Mouse (Mus musculus) erythroid progenitor cell, adult 5-6 weeks (primary cell): ENCODE measurements around the gene Nudt19. TPM values are rescaled to one million over a fixed set of nuclear protein-coding genes. Genes with fewer than 3 reads are reported as not detected.

ENCODE experiments used
- ATAC-seq: replicated peaks from 2 replicates; pipeline ENCODE4 v1.8.0; 2016; ENCODE audit warnings: moderate number of reproducible peaks, mild to moderate bottlenecking, moderate TSS enrichment, inconsistent platforms; ENCODE audit not compliant: poor library complexity, low FRiP score, severe bottlenecking
- total RNA-seq, 2 experiments: library from RNA; stranded (forward) in 1 of 2; stranded (reverse) in 1 of 2; fragments of 150-400 nt in 1 of 2; fragments of 186-747, 209-891 nt in 1 of 2; gene quantifications; 2 replicates each; pipeline versions ENCODE4 v1.2.3 to v1.2.4; 2015 to 2017; ENCODE audit warnings: low replicate concordance in 2 of 2

Nudt19 gene
- total RNA-seq, 2 experiments from 2014 or later = 55.8 to 165 TPM

DNA sequence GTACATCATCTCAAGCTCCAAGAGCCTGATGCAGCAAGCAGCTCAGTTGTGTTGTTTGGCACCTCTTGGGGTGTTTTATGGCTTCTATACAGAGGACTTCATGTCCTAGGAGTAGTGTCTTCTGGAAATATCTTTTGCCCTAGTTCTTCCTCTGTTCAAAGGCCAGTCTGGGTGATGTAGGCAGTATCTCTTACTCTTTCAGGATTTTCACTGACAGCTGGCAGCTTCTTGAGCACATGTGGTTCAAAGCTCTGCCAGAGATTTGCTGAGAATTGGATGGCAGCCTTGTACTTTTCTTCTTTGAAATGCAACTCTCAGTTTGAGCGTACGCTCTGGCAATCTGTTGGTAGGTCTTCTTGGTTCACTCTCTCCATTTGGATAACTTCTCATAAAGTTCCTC is 58.6 kb downstream of the Nudt19 start:
- ATAC-seq = no peak

Other genes starting within 250 kb of the Nudt19 start
- 1.1 and 2.9 TPM in 2 replicates for gene Gpatch1, start 237.9 kb downstream of the Nudt19 start, total RNA-seq (2015; ENCODE audit: low replicate concordance)
- gene Gpatch1, start 237.9 kb downstream of the Nudt19 start, total RNA-seq (2017; ENCODE audit: low replicate concordance) = 2.4 and 3.0 TPM in 2 replicates
- not detected in 2 replicates for gene Rhpn2, start 222.1 kb downstream of the Nudt19 start, total RNA-seq (2015; ENCODE audit: low replicate concordance)
- gene Rhpn2, start 222.1 kb downstream of the Nudt19 start, total RNA-seq (2017; ENCODE audit: low replicate concordance) = not detected in 2 replicates
- 10.5 and 17.6 TPM in 2 replicates for gene Faap24, start 159.5 kb downstream of the Nudt19 start, total RNA-seq (2015; ENCODE audit: low replicate concordance)
- 14.1 and 16.3 TPM in 2 replicates for gene Faap24, start 159.5 kb downstream of the Nudt19 start, total RNA-seq (2017; ENCODE audit: low replicate concordance)
- gene Cep89, start 159.3 kb downstream of the Nudt19 start, total RNA-seq (2015; ENCODE audit: low replicate concordance) = 39.0 and 47.2 TPM in 2 replicates
- 56.1 and 118 TPM in 2 replicates for gene Cep89, start 159.3 kb downstream of the Nudt19 start, total RNA-seq (2017; ENCODE audit: low replicate concordance)
- gene Slc7a9, start 107.5 kb downstream of the Nudt19 start, total RNA-seq (2015; ENCODE audit: low replicate concordance) = not detected in 2 replicates
- not detected in 2 replicates for gene Slc7a9, start 107.5 kb downstream of the Nudt19 start, total RNA-seq (2017; ENCODE audit: low replicate concordance)
- 3.4 TPM in 1 of 2 replicates, not detected in the other for gene Tdrd12, start 18.6 kb downstream of the Nudt19 start, total RNA-seq (2015; ENCODE audit: low replicate concordance)
- gene Tdrd12, start 18.6 kb downstream of the Nudt19 start, total RNA-seq (2017; ENCODE audit: low replicate concordance) = not detected in 2 replicates
- 0.36 TPM in 1 of 2 replicates, not detected in the other for gene Rgs9bp, start 29.3 kb upstream of the Nudt19 start, total RNA-seq (2015; ENCODE audit: low replicate concordance)
- 0.38 TPM in 1 of 2 replicates, not detected in the other for gene Rgs9bp, start 29.3 kb upstream of the Nudt19 start, total RNA-seq (2017; ENCODE audit: low replicate concordance)
- 38.6 and 41.1 TPM in 2 replicates for gene Ankrd27, start 29.9 kb upstream of the Nudt19 start, total RNA-seq (2015; ENCODE audit: low replicate concordance)
- gene Ankrd27, start 29.9 kb upstream of the Nudt19 start, total RNA-seq (2017; ENCODE audit: low replicate concordance) = 9.5 and 13.2 TPM in 2 replicates
- gene Pdcd5, start 91.2 kb upstream of the Nudt19 start, total RNA-seq (2015; ENCODE audit: low replicate concordance) = 75.3 and 96.4 TPM in 2 replicates
- gene Pdcd5, start 91.2 kb upstream of the Nudt19 start, total RNA-seq (2017; ENCODE audit: low replicate concordance) = 31.2 TPM in 1 of 2 replicates, not detected in the other
- 4.2 and 5.0 TPM in 2 replicates for gene Dpy19l3, start 198.2 kb upstream of the Nudt19 start, total RNA-seq (2015; ENCODE audit: low replicate concordance)
- gene Dpy19l3, start 198.2 kb upstream of the Nudt19 start, total RNA-seq (2017; ENCODE audit: low replicate concordance) = 1.0 and 12.7 TPM in 2 replicates
- gene Zfp507, start 246.7 kb upstream of the Nudt19 start, total RNA-seq (2015; ENCODE audit: low replicate concordance) = 6.8 and 8.8 TPM in 2 replicates
- 8.1 and 15.9 TPM in 2 replicates for gene Zfp507, start 246.7 kb upstream of the Nudt19 start, total RNA-seq (2017; ENCODE audit: low replicate concordance)